Mouse (Mus musculus) cerebellum, adult 8-10 months (tissue): ENCODE data around the gene Masp2.

Source experiments
- DNase-seq: peaks from one replicate; pipeline ENCODE4 v3.0.0; 2022

Gene Masp2

GRCm38 (mm10) chr4:148602357-148603120 is at the start of gene Masp2:
Masp2 (plus strand) TSS chr4:148602554.
- DNase-seq = no peak

- no peak for DNase-seq
Observed at GRCm38 (mm10) chr4:148557766-148558165, 44.6 kb upstream of the Masp2 start.

GRCm38 (mm10) chr4:148558297-148559000 is 43.9 kb upstream of the Masp2 start, which contains the start of gene Exosc10:
Exosc10 (plus strand) TSS chr4:148558429.
- DNase-seq = peak; percentile 88

- no peak for DNase-seq
Observed at GRCm38 (mm10) chr4:148562676-148563075, 39.7 kb upstream of the Masp2 start.

- no peak for DNase-seq
Observed at GRCm38 (mm10) chr4:148563595-148563994, 38.8 kb upstream of the Masp2 start.

- no peak for DNase-seq
Observed at GRCm38 (mm10) chr4:148570138-148570537, 32.2 kb upstream of the Masp2 start.

- no peak for DNase-seq
Observed at GRCm38 (mm10) chr4:148570693-148571295, 31.6 kb upstream of the Masp2 start.

GRCm38 (mm10) chr4:148573222-148573621 is 29.1 kb upstream of the Masp2 start:
- no peak for DNase-seq

- peak; percentile 24 for DNase-seq
Observed at GRCm38 (mm10) chr4:148580765-148581164, 21.6 kb upstream of the Masp2 start.

- DNase-seq = no peak
Observed at GRCm38 (mm10) chr4:148581422-148581821, 20.9 kb upstream of the Masp2 start.

GRCm38 (mm10) chr4:148583257-148583656 is 19.1 kb upstream of the Masp2 start:
- no peak for DNase-seq

GRCm38 (mm10) chr4:148586648-148587047 is 15.7 kb upstream of the Masp2 start:
- no peak for DNase-seq

- DNase-seq = no peak
Observed at GRCm38 (mm10) chr4:148588793-148589192, 13.6 kb upstream of the Masp2 start.

- no peak for DNase-seq
Observed at GRCm38 (mm10) chr4:148589565-148589964, 12.8 kb upstream of the Masp2 start.

- DNase-seq = no peak
Observed at GRCm38 (mm10) chr4:148590421-148591170, 11.8 kb upstream of the Masp2 start.

- peak; percentile 97 for DNase-seq
Observed at GRCm38 (mm10) chr4:148591171-148591630, 11.2 kb upstream of the Masp2 start, which contains the start of gene Srm. Srm (plus strand) TSS chr4:148591503.

- DNase-seq = no peak
Observed at GRCm38 (mm10) chr4:148591637-148592380, 10.5 kb upstream of the Masp2 start.

GRCm38 (mm10) chr4:148593996-148594395 is 8.4 kb upstream of the Masp2 start:
- DNase-seq = no peak

- DNase-seq = no peak
Observed at GRCm38 (mm10) chr4:148595916-148596315, 6.4 kb upstream of the Masp2 start.

- DNase-seq = no peak
Observed at GRCm38 (mm10) chr4:148596731-148597130, 5.6 kb upstream of the Masp2 start.

GRCm38 (mm10) chr4:148598826-148599225 is 3.5 kb upstream of the Masp2 start:
- no peak for DNase-seq

GRCm38 (mm10) chr4:148600316-148600715 is 2.0 kb upstream of the Masp2 start:
- no peak for DNase-seq
